Mouse (Mus musculus): Measurements from ENCODE around the gene Sipa1l3.

DNA sequence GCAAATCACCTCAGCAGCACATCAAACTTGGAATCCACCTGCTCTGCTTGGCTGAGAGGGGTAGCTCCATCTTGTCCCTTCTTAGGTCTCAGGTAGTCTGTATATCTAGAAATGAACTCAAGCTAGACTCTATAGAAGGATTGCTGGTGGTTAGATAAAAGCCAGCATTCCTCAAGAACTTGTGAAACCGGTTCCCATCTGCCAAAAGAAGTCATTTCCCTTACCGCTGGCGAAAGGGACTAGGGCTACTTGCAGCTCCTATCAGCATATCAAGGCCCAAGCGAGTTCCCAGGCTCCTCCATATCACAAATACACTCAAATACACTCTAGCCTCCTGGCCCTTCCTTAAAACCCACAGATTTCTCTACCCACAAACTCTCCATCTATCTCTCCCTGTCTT lies 5.7 kb downstream of the Sipa1l3 start:
- TF ChIP-seq CTCF (IDR thresholded peaks at IDR 0.05; ENCODE audit: low read depth, low read length) (no peak), EP300 (IDR thresholded peaks at IDR 0.05; ENCODE audit: insufficient read depth, low read depth, low read length) (no peak)
